Mouse (Mus musculus) bone marrow macrophage, adult 2 months (primary cell): ENCODE results near the gene Bach2.

Experiments used
- CTCF ChIP-seq: IDR thresholded peaks from 2 replicates; pipeline ENCODE4 v1.5.1; 2012; ENCODE audit warnings: low read depth, mild to moderate bottlenecking, low read length, moderate library complexity
- POLR2A ChIP-seq: IDR thresholded peaks from 2 replicates; pipeline ENCODE4 v1.6.1; 2012; ENCODE audit warnings: mild to moderate bottlenecking, low read depth, low read length, borderline replicate concordance

DNA sequence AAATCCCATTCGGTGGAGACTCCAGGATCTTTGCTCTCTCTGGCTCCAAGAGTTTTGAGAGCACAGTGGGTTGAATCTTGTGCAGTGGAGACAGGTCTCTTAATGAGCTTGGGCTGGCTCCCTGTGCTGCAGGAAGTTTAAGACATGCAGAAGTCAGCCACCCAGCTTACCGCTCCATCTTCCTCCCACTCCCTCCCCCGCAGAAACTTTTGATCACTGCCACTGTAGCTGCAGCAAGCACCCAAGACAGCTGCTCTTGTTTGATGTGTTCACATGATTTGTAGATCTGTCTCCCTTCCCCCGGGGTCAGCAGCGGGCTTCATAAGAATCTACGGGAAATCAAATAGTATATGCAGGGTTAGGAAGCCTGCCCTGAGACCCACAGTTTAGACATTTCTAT, 321.6 kb downstream of the Bach2 start:
- no peak; the same call in 1 of the 2 replicates for TF ChIP-seq CTCF
- no peak for TF ChIP-seq POLR2A
